Mouse (Mus musculus) liver, embryonic 14.5 days (tissue): ENCODE data around the gene Lrrc3c. TPM values are rescaled to one million over a fixed set of nuclear protein-coding genes. Genes with fewer than 3 reads are reported as not detected.

Source experiments
- ATAC-seq: fragments of 200-750 bp; cut with Nextera tagmentation; 2 replicates; pipeline ENCODE4 v1.8.0; 2017; ENCODE audit warnings: moderate number of reproducible peaks, mild to moderate bottlenecking, moderate library complexity; ENCODE audit not compliant: insufficient read depth
- DNase-seq, 3 experiments: peaks; one replicate each; pipeline ENCODE4 v3.0.0-alpha.2; 2012 to 2013; ENCODE audit warnings: low read depth in 3 of 3, low spot score in 3 of 3
- H3K27ac ChIP-seq: fragments of 300-500 bp; sonication (generic); 2 replicates; pipeline ENCODE4 v1.5.1; 2014; ENCODE audit warnings: moderate library complexity, mild to moderate bottlenecking, control low read depth, inconsistent platforms
- H3K27me3 ChIP-seq: fragments of 300-500 bp; sonication (generic); 2 replicates; pipeline ENCODE4 v1.6.1; 2014; ENCODE audit warnings: mild to moderate bottlenecking, low read length, moderate library complexity; ENCODE audit not compliant: control insufficient read depth, insufficient read depth
- H3K36me3 ChIP-seq: fragments of 300-500 bp; sonication (generic); replicated peaks from 2 replicates; pipeline ENCODE4 v1.6.1; 2014; ENCODE audit warnings: low read depth; ENCODE audit not compliant: control insufficient read depth, insufficient read depth
- H3K4me1 ChIP-seq, 2 experiments: fragments of 200-500 bp in 1 of 2; fragments of 300-500 bp in 1 of 2; sonication (generic) in 1 of 2; replicated peaks; 2 replicates each; pipeline ENCODE4 v1.6.1; 2012 to 2014; ENCODE audit warnings: antibody characterized with exemption in 1 of 2, inconsistent platforms in 1 of 2, low read length in 1 of 2; ENCODE audit not compliant: control insufficient read depth in 2 of 2, insufficient read depth in 2 of 2
- H3K4me2 ChIP-seq: fragments of 300-500 bp; sonication (generic); 2 replicates; pipeline ENCODE4 v1.6.1; 2014; ENCODE audit warnings: low read depth, mild to moderate bottlenecking, control low read depth, moderate library complexity
- H3K4me3 ChIP-seq, 2 experiments: fragments of 200-500 bp in 1 of 2; fragments of 300-500 bp in 1 of 2; sonication (generic) in 1 of 2; 2 replicates each; pipeline ENCODE4 v1.5.1; 2012 to 2014; ENCODE audit warnings: low read depth in 2 of 2, low read length in 2 of 2, mild to moderate bottlenecking in 2 of 2, control low read depth in 1 of 2, inconsistent platforms in 1 of 2, moderate library complexity in 1 of 2; ENCODE audit not compliant: insufficient read depth in 1 of 2
- H3K9ac ChIP-seq: fragments of 300-500 bp; sonication (generic); replicated peaks from 2 replicates; pipeline ENCODE4 v1.6.1; 2014; ENCODE audit warnings: mild to moderate bottlenecking, control low read depth, moderate library complexity
- H3K9me3 ChIP-seq: fragments of 300-500 bp; sonication (generic); 2 replicates; pipeline ENCODE4 v1.6.1; 2016; ENCODE audit warnings: low read length, mixed read lengths; ENCODE audit not compliant: control insufficient read depth
- CTCF ChIP-seq: IDR thresholded peaks from 2 replicates; pipeline ENCODE4 v1.5.1; 2016; ENCODE audit warnings: antibody characterized with exemption, low read depth, control low read depth
- EP300 ChIP-seq: IDR thresholded peaks from 2 replicates; pipeline ENCODE4 v1.6.1; 2016; ENCODE audit warnings: antibody characterized with exemption, low read depth
- WGBS: fragments of 180-500 bp; shearing (Covaris S2); extraction: QIAGEN DNeasy Blood & Tissue Kit; methylation state at CpG from one replicate; pipeline ENCODE4 v1.1.7; 2014; ENCODE audit not compliant: insufficient replicate concordance; 5-methylcytosine and 5-hydroxymethylcytosine counted together
- polyA plus RNA-seq, 2 experiments: library from polyadenylated mRNA; depleted of rRNA in 1 of 2; stranded (reverse) in 1 of 2; unstranded in 1 of 2; fragments of >200 nt; fragmentation: Nextera tagmentation in 1 of 2; extraction: Ambion mirVana in 1 of 2; gene quantifications; 2 replicates each; pipeline versions ENCODE4 v1.2.1 to v1.2.3; 2012 to 2014

Gene Lrrc3c
- polyA plus RNA-seq, 2 experiments, result not detected

DNA sequence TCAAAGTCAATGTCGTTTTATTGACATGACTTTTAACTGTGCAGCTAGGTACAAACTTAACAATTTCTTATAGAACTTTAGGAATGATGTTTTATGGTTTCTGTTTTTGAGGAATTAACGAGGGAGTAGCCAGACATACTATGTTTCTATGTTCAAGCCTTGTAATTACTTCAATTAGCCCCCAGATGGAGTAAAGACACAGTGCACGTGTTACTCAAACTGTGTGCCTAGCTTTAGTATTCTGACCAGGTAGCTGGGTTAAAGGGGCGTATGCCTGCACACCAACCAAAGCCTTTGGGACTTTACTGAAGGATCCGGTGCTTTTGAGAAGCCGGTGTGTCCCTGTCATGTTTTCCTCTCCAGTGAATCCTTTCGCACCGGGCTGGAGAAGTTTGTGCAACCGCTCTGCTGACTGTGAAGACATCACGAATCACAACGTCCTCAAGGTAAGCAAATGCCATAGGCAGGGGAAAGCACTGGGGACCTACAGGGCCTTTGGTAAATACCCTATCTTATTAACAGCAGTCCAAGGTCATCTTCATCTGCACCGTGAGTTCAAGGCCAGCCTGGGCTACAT lies 42.9 kb upstream of the Lrrc3c start:
- peaks cover 10 to 12% of the 10 kb centered on the region in 2 experiments for H3K4me1 ChIP-seq
- H3K9me3 ChIP-seq, result no peaks in the 10 kb centered on the region
- H3K4me3 ChIP-seq, result no peak overlapping the region
- no peak overlapping the region for H3K27ac ChIP-seq
- H3K4me2 ChIP-seq, result no peak overlapping the region
- TF ChIP-seq EP300, result no peak
- TF ChIP-seq CTCF, result peak; percentile 57
- DNase-seq, result no peak
- H3K9ac ChIP-seq, result no peak overlapping the region
- ATAC-seq, result no peak
- H3K36me3 ChIP-seq, result no peaks in the 10 kb centered on the region
- H3K27me3 ChIP-seq, result peaks cover 4% of the 10 kb centered on the region
- WGBS, result 57% methylated on average over 12 of the region's 12 CpGs

DNA sequence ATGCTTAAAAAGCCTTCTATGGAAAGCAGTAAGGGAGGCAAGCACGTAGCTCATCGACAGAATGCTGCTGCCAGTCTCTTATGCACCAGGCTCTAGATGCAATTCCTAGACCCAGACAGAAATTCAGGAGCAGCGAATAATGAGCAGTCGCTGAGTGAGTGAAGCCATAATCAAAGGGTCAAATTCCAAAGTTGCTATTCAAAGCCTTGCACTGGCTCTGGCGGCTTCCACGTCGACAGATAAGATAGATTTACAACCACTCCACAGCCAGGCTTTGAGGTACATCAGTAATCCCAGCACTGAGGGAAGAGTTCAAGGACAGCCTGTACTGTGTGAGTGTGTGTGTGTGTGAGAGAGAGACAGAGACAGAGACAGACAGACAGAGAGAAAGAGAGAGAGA lies 37.1 kb upstream of the Lrrc3c start:
- H3K4me2 ChIP-seq, result no peak overlapping the region
- H3K27me3 ChIP-seq, result no peaks in the 10 kb centered on the region; the same call in 1 of the 2 replicates
- TF ChIP-seq CTCF (no peak), EP300 (no peak)
- no peak overlapping the region for H3K27ac ChIP-seq
- H3K9ac ChIP-seq, result no peak overlapping the region
- no peaks in the 10 kb centered on the region for H3K9me3 ChIP-seq
- WGBS, result 32% methylated on average over 7 of the region's 7 CpGs
- no peak for DNase-seq
- no peak for ATAC-seq
- H3K36me3 ChIP-seq, result no peaks in the 10 kb centered on the region
- H3K4me1 ChIP-seq, result peaks cover 0 to 1% of the 10 kb centered on the region in 2 experiments; a peak in 1 of 4 replicates
- no peak overlapping the region for H3K4me3 ChIP-seq

DNA sequence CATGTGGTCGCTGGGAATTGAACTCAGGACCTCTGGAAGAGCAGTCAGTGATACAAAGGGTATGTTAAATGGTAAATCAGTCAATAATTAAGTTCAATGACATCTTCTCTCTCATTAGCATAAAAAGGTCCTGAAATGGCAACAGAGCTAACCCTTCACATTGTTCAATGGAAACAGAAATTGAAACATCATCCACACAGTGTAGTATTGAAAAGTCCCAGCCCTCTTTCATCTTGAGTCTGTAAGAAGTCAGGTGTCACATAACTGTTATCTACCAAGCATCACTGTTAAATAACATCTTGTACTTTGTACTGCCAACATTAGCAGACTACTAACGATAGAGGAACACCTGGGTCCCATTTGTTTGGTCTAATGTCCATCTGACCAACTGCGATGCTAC lies 35.1 kb upstream of the Lrrc3c start:
- Histone ChIP-seq H3K9ac (no peak overlapping the region), H3K27ac (no peak overlapping the region), H3K4me1 (peaks cover 0 to 1% of the 10 kb centered on the region in 2 experiments; a peak in 1 of 4 replicates), H3K9me3 (no peaks in the 10 kb centered on the region), H3K27me3 (no peaks in the 10 kb centered on the region; the same call in 1 of the 2 replicates), H3K36me3 (no peaks in the 10 kb centered on the region), H3K4me2 (no peak overlapping the region), H3K4me3 (no peak overlapping the region)
- TF ChIP-seq EP300 (no peak), CTCF (no peak)
- 73% methylated on average over 3 of the region's 3 CpGs for WGBS
- ATAC-seq, result no peak
- no peak for DNase-seq

DNA sequence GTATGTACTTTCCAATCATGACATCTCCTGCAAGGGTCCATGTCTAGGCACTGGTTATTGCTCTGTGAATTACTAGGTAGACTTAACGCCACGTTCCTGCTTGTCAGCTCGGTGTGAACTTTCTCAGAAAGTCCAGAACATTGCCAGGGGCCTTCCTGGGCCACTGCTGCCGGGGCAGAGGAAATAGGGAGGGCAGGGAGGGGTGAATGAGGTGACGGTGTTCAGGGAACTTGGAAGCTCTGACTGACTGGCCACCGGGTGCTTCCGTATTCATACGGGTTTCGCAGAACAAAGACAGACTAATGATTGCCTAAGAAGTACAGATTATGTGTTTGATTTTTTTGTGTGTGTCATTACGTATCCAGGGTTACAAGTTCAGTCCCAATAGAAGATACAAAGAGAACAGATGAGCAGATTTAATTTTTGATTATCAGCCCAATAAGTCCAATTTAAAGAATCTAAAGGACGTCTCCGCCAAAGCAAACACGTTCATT lies 34.1 kb upstream of the Lrrc3c start:
- ATAC-seq, result no peak
- H3K9me3 ChIP-seq, result peaks cover 2% of the 10 kb centered on the region; the same call in 1 of the 2 replicates
- WGBS, result 57% methylated on average over 13 of the region's 13 CpGs

DNA sequence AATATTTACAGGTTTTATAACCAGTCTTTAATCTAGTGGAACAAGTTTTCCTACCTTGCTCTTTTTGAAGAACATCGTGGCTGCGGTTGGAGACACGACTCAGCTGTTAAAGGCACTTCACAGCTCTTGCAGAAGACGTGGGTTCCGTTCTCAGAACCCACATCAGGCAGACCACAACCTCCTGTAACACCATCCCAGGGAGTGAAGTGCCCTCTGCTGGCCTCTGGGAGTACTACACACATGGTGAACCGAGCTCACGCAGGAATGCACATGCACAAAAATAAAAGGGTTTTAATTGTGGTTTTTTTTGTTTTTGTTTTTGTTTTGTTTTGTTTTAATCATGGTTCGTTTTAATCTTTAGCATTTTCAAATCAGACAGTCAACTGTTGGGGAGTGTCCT lies 29.8 kb upstream of the Lrrc3c start:
- peak; percentile 75 for TF ChIP-seq CTCF
- TF ChIP-seq EP300, result no peak
- no peak for DNase-seq
- 72% methylated on average over 8 of the region's 8 CpGs for WGBS

More for the DNA sequence above, 34.1 kb upstream of the Lrrc3c start:
- Histone ChIP-seq H3K36me3 (no peaks in the 10 kb centered on the region), H3K4me2 (no peak overlapping the region), H3K4me3 (no peak overlapping the region), H3K4me1 (peaks cover 0 to 1% of the 10 kb centered on the region in 2 experiments; a peak in 1 of 4 replicates), H3K9ac (no peak overlapping the region), H3K27me3 (no peaks in the 10 kb centered on the region; the same call in 1 of the 2 replicates), H3K27ac (no peak overlapping the region)
- TF ChIP-seq CTCF (no peak), EP300 (no peak)
- no peak for DNase-seq

More for the DNA sequence above, 29.8 kb upstream of the Lrrc3c start:
- Histone ChIP-seq H3K4me2 (no peak overlapping the region), H3K27ac (no peak overlapping the region), H3K4me3 (no peak overlapping the region), H3K9ac (no peak overlapping the region), H3K27me3 (no peaks in the 10 kb centered on the region), H3K9me3 (peaks cover 2% of the 10 kb centered on the region; the same call in 1 of the 2 replicates), H3K4me1 (no peaks in the 10 kb centered on the region), H3K36me3 (no peaks in the 10 kb centered on the region)
- ATAC-seq, result no peak
